Mouse (Mus musculus): Measurements from ENCODE around the gene Olfr112.
"Not testable (repeated sequence)": the region's sequence is repeated elsewhere in the genome, so short reads cannot be mapped to it uniquely, and the experiment has no call there.

Gene Olfr112

GRCm38 (mm10) chr17:37569351-37569750 lies at the start of gene Olfr112:
Gene Olfr112 (minus strand): TSS chr17:37569451.
- no peak for DNase-seq (ENCODE audit: low read depth, low spot score)

GRCm38 (mm10) chr17:37592643-37593042 lies 23.4 kb upstream of the Olfr112 start, which contains the start of gene Olfr114:
Gene Olfr114 (minus strand): TSS chr17:37592743.
- no peak for DNase-seq (ENCODE audit: low read depth, low spot score)

GRCm38 (mm10) chr17:37577563-37577962 lies 8.3 kb upstream of the Olfr112 start, which contains the start of gene Olfr113:
Gene Olfr113 (minus strand): TSS chr17:37577663.
- no peak for DNase-seq (ENCODE audit: low read depth, low spot score)

GRCm38 (mm10) chr17:37558913-37559615 lies 10.2 kb downstream of the Olfr112 start:
- no peak for DNase-seq (ENCODE audit: low read depth, low spot score)

GRCm38 (mm10) chr17:37543800-37544435 lies 25.3 kb downstream of the Olfr112 start:
- no peak for DNase-seq (ENCODE audit: low read depth, low spot score)

- no peak for DNase-seq (ENCODE audit: low read depth, low spot score)
Measured at GRCm38 (mm10) chr17:37541454-37542119, 27.7 kb downstream of the Olfr112 start.

GRCm38 (mm10) chr17:37538416-37538815 lies 30.8 kb downstream of the Olfr112 start:
- not testable (repeated sequence) for DNase-seq (ENCODE audit: low read depth, low spot score)

GRCm38 (mm10) chr17:37535173-37535572 lies 34.1 kb downstream of the Olfr112 start:
- no peak for DNase-seq (ENCODE audit: low read depth, low spot score)

GRCm38 (mm10) chr17:37525427-37525826 lies 43.8 kb downstream of the Olfr112 start:
- not testable (repeated sequence) for DNase-seq (ENCODE audit: low read depth, low spot score)

- not testable (repeated sequence) for DNase-seq (ENCODE audit: low read depth, low spot score)
Measured at GRCm38 (mm10) chr17:37524612-37525011, 44.6 kb downstream of the Olfr112 start.
